Mouse (Mus musculus) forebrain, embryonic 10.5 days (tissue): ENCODE data around the gene Arhgdib. TPM values are rescaled to one million over a fixed set of nuclear protein-coding genes. Genes with fewer than 3 reads are reported as not detected.
"Not testable (repeated sequence)": the region's sequence is repeated elsewhere in the genome, so short reads cannot be mapped to it uniquely, and the experiment has no call there.

Source experiments
- DNase-seq: peaks from one replicate; pipeline ENCODE4 v3.0.0-alpha.2; 2017; ENCODE audit warnings: low spot score; ENCODE audit errors: extremely low spot score
- H3K27ac ChIP-seq: fragments of 300-500 bp; sonication (generic); 2 replicates; pipeline ENCODE4 v1.5.1; 2016; ENCODE audit warnings: mild to moderate bottlenecking
- H3K27me3 ChIP-seq: fragments of 300-500 bp; sonication (generic); 2 replicates; pipeline ENCODE4 v1.6.1; 2016; ENCODE audit warnings: mild to moderate bottlenecking; ENCODE audit not compliant: poor library complexity, severe bottlenecking
- H3K36me3 ChIP-seq: fragments of 300-500 bp; sonication (generic); replicated peaks from 2 replicates; pipeline ENCODE4 v1.6.1; 2016; ENCODE audit warnings: mild to moderate bottlenecking, moderate library complexity
- H3K4me1 ChIP-seq: fragments of 300-500 bp; sonication (generic); 2 replicates; pipeline ENCODE4 v1.6.1; 2016
- H3K4me3 ChIP-seq: fragments of 300-500 bp; sonication (generic); 2 replicates; pipeline ENCODE4 v1.5.1; 2016; ENCODE audit warnings: mild to moderate bottlenecking, moderate library complexity
- H3K9me3 ChIP-seq: fragments of 300-500 bp; sonication (generic); 2 replicates; pipeline ENCODE4 v1.6.1; 2016; ENCODE audit warnings: mild to moderate bottlenecking, moderate library complexity
- WGBS: fragments of 180-500 bp; shearing (Covaris S2); methylation state at CpG from one replicate; pipeline ENCODE4 v1.1.7; 2016; 5-methylcytosine and 5-hydroxymethylcytosine counted together
- polyA plus RNA-seq: library from polyadenylated mRNA; unstranded; fragments of >200 nt; fragmentation: Nextera tagmentation; extraction: Ambion mirVana; gene quantifications from 2 replicates; pipeline ENCODE4 v1.2.1, GENCODE M21; 2016

Gene Arhgdib
- polyA plus RNA-seq, 1 experiment from 2014 or later, result 25.3 TPM

GRCm38 (mm10) chr6:136889554-136889953 lies 52.1 kb downstream of the Arhgdib start:
- 93% methylated on average over 6 of the region's 6 CpGs for WGBS
- no peaks in the 10 kb centered on the region for H3K27me3 ChIP-seq
- no peak overlapping the region for H3K4me3 ChIP-seq
- no peaks in the 10 kb centered on the region for H3K4me1 ChIP-seq
- DNase-seq, result no peak
- no peak overlapping the region for H3K27ac ChIP-seq
- H3K36me3 ChIP-seq, result no peaks in the 10 kb centered on the region
- no peaks in the 10 kb centered on the region for H3K9me3 ChIP-seq

- WGBS, result 88% methylated on average over 6 of the region's 6 CpGs
Observed at GRCm38 (mm10) chr6:136889067-136889466, 52.6 kb downstream of the Arhgdib start.

GRCm38 (mm10) chr6:136887854-136888253 lies 53.8 kb downstream of the Arhgdib start:
- 87% methylated on average over 9 of the region's 9 CpGs for WGBS
- Histone ChIP-seq H3K4me1 (no peaks in the 10 kb centered on the region), H3K36me3 (no peaks in the 10 kb centered on the region)

More at GRCm38 (mm10) chr6:136889067-136889466, 52.6 kb downstream of the Arhgdib start:
- DNase-seq, result no peak
- H3K4me3 ChIP-seq, result no peak overlapping the region
- H3K36me3 ChIP-seq, result no peaks in the 10 kb centered on the region
- H3K9me3 ChIP-seq, result no peaks in the 10 kb centered on the region
- no peak overlapping the region for H3K27ac ChIP-seq
- H3K4me1 ChIP-seq, result no peaks in the 10 kb centered on the region
- no peaks in the 10 kb centered on the region for H3K27me3 ChIP-seq

GRCm38 (mm10) chr6:136884766-136885165 lies 56.9 kb downstream of the Arhgdib start:
- not testable (repeated sequence) for H3K27me3 ChIP-seq, H3K36me3 ChIP-seq, DNase-seq, H3K27ac ChIP-seq, H3K4me3 ChIP-seq, H3K9me3 ChIP-seq, H3K4me1 ChIP-seq
- WGBS, result 58% methylated on average over 1 of the region's 1 CpGs

More at GRCm38 (mm10) chr6:136887854-136888253, 53.8 kb downstream of the Arhgdib start:
- DNase-seq, result no peak
- Histone ChIP-seq H3K27me3 (no peaks in the 10 kb centered on the region), H3K4me3 (no peak overlapping the region), H3K9me3 (no peaks in the 10 kb centered on the region), H3K27ac (no peak overlapping the region)

- Histone ChIP-seq H3K27me3 (no peaks in the 10 kb centered on the region), H3K4me1 (no peaks in the 10 kb centered on the region), H3K36me3 (no peaks in the 10 kb centered on the region), H3K4me3 (no peak overlapping the region), H3K9me3 (no peaks in the 10 kb centered on the region), H3K27ac (no peak overlapping the region)
- no peak for DNase-seq
- 98% methylated on average over 6 of the region's 6 CpGs for WGBS
Observed at GRCm38 (mm10) chr6:136883961-136884360, 57.7 kb downstream of the Arhgdib start.

GRCm38 (mm10) chr6:136883431-136883915 lies 58.2 kb downstream of the Arhgdib start:
- Histone ChIP-seq H3K36me3 (no peaks in the 10 kb centered on the region), H3K4me3 (no peak overlapping the region), H3K27me3 (no peaks in the 10 kb centered on the region), H3K27ac (no peak overlapping the region), H3K4me1 (no peaks in the 10 kb centered on the region), H3K9me3 (no peaks in the 10 kb centered on the region)
- no peak for DNase-seq
- whole genome bisulfite sequencing, result 85% methylated on average over 3 of the region's 3 CpGs

GRCm38 (mm10) chr6:136881678-136882077 lies 60.0 kb downstream of the Arhgdib start:
- Histone ChIP-seq H3K9me3 (no peaks in the 10 kb centered on the region), H3K27ac (no peak overlapping the region), H3K36me3 (no peaks in the 10 kb centered on the region), H3K4me1 (no peaks in the 10 kb centered on the region), H3K27me3 (no peaks in the 10 kb centered on the region), H3K4me3 (no peak overlapping the region)
- no peak for DNase-seq
- 82% methylated on average over 8 of the region's 8 CpGs for WGBS

- no peaks in the 10 kb centered on the region for H3K36me3 ChIP-seq
- H3K27ac ChIP-seq, result no peak within 1 kb of the TSS
- DNase-seq, result no peak
- no peaks in the 10 kb centered on the region for H3K27me3 ChIP-seq
- 62% methylated on average over 9 of the region's 9 CpGs for WGBS
- H3K4me1 ChIP-seq, result no peaks in the 10 kb centered on the region
- H3K4me3 ChIP-seq, result no peak within 1 kb of the TSS
- no peaks in the 10 kb centered on the region for H3K9me3 ChIP-seq
Observed at GRCm38 (mm10) chr6:136875670-136876069, 66.0 kb downstream of the Arhgdib start, which contains the start of gene Mgp. Gene Mgp (minus strand): TSS chr6:136875823.

- Histone ChIP-seq H3K27me3 (no peaks in the 10 kb centered on the region), H3K4me1 (no peaks in the 10 kb centered on the region), H3K36me3 (no peaks in the 10 kb centered on the region), H3K27ac (no peak overlapping the region), H3K9me3 (no peaks in the 10 kb centered on the region), H3K4me3 (no peak overlapping the region)
- no peak for DNase-seq
- WGBS, result 87% methylated on average over 8 of the region's 8 CpGs
Observed at GRCm38 (mm10) chr6:136874599-136874998, 67.1 kb downstream of the Arhgdib start.

Other genes with a start within 250 kb of the Arhgdib start
- gene Gucy2c, start 160.1 kb downstream of the Arhgdib start, polyA plus RNA-seq, result not detected in 2 replicates
- 0.38 and 0.49 TPM in 2 replicates for gene Hist4h4, start 137.5 kb downstream of the Arhgdib start, polyA plus RNA-seq
- 101 and 103 TPM in 2 replicates for gene H2afj, start 133.7 kb downstream of the Arhgdib start, polyA plus RNA-seq
- gene BC049715, start 114.3 kb downstream of the Arhgdib start, polyA plus RNA-seq, result 1.7 and 1.9 TPM in 2 replicates
- 166 and 170 TPM in 2 replicates for gene Wbp11, start 113.7 kb downstream of the Arhgdib start, polyA plus RNA-seq
- not detected in 2 replicates for gene Smco3, start 106.4 kb downstream of the Arhgdib start, polyA plus RNA-seq
- 1.4 and 1.5 TPM in 2 replicates for gene Art4, start 84.2 kb downstream of the Arhgdib start, polyA plus RNA-seq
- 0.50 and 0.91 TPM in 2 replicates for gene Mgp, start 66.1 kb downstream of the Arhgdib start, polyA plus RNA-seq
- gene Erp27, start 19.7 kb downstream of the Arhgdib start, polyA plus RNA-seq, result not detected in 2 replicates
- gene Pde6h, start 18.1 kb downstream of the Arhgdib start, polyA plus RNA-seq, result not detected in 2 replicates
- gene Rerg, start 228.6 kb upstream of the Arhgdib start, polyA plus RNA-seq, result 1.0 and 1.1 TPM in 2 replicates